Mouse (Mus musculus): ENCODE measurements around the gene C1rb. TPM values are rescaled to one million over a fixed set of nuclear protein-coding genes. Genes with fewer than 3 reads are reported as not detected.
"Not testable (repeated sequence)": the region's sequence is repeated elsewhere in the genome, so short reads cannot be mapped to it uniquely, and the experiment has no call there.

C1rb gene
- total RNA-seq, 2 experiments from 2014 or later: 0.15 to 0.18 TPM

DNA sequence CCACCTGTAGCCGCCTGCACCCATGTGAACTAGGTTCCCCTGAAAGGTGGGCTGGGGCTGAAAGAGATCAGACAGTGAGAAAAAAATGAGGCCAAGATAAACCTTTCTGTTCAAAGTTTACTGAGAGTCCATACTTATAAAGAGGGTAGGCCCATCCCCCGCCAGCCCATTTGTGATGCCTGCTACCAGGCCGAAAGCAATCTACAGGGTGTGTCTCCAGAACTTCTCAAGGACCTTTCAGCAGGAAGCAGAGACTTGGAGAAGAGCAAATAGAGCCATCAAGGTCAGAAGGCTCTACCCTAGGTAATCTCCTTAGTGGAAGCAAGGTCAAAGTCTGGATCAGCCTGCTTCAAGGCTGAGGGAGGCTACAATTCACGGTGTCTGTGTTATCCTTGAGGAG is 31.9 kb downstream of the C1rb start:
- DNase-seq: no peak

GRCm38 (mm10) chr6:124625612-124626011 is 55.5 kb downstream of the C1rb start:
- DNase-seq: no peak

DNA sequence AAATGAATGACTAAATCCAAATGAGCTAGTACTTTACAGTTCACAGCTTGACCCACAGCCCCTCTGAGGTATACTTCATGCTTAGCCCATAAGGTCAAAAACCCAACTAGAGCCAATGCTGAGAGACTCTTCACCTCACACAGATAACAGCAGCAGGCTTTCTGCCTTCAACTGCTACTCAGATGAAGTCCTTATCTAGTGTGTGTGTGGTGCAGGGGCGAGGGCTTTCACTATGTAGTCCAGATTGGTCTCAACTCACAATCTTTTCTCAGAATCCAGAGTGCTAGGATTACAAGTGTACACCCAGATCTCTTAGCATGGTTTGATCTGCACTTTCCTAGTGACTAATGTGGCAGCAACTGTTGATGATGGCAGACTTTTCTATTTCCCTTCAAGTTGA is 56.1 kb downstream of the C1rb start:
- DNase-seq: not testable (repeated sequence)

DNA sequence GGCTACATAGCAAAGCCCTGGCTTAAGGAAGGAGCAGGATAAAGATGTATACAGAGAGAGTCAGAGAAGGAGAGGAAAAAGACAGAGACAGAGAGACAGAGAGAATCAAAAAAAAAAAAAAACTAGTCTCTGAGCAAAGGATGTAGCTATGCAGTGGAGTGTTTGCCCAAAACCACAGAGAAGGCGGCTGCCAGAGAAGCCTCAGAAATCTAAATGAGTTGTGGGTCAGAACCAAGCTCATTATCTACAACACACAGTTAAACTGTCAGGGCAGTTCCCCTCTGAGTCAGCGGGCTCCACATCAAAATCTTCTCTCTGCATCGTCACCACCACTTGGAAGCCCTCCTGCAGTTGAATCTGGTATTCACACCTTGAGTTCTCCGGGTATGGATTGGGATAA is 60.7 kb downstream of the C1rb start:
- no peak for DNase-seq

Other genes starting within 250 kb of the C1rb start
- gene Pex5, start 155.2 kb upstream of the C1rb start, total RNA-seq (2021): 10 to 100 TPM; 60.9 to 64.6 TPM
- gene Clstn3, start 105.5 kb upstream of the C1rb start, total RNA-seq (2021): 100 to 1,000 TPM; 255 to 264 TPM
- gene C1rl, start 77.2 kb upstream of the C1rb start, total RNA-seq (2021): under 1 TPM; 0.13 to 0.15 TPM
- under 1 TPM; 0.51 to 0.72 TPM for gene C1ra, start 57.9 kb upstream of the C1rb start, total RNA-seq (2021)
- gene C1s1, start 27.9 kb upstream of the C1rb start, total RNA-seq (2021): 1 to 10 TPM in 1 of 2 experiments, under 1 TPM in 1; 0.62 to 1.5 TPM
- gene C1s2, start 65.8 kb downstream of the C1rb start, total RNA-seq (2021): under 1 TPM; 0.15 to 0.35 TPM
- 10 to 100 TPM; 27.1 to 33.5 TPM for gene Lpcat3, start 92.7 kb downstream of the C1rb start, total RNA-seq (2021)
- 10 to 100 TPM; 54.3 to 64.9 TPM for gene Emg1, start 141.9 kb downstream of the C1rb start, total RNA-seq (2021)
- gene Phb2, start 142.0 kb downstream of the C1rb start, total RNA-seq (2021): 100 to 1,000 TPM; 114 to 129 TPM
- gene Ptpn6, start 168.4 kb downstream of the C1rb start, total RNA-seq (2021): 1 to 10 TPM; 2.9 to 3.0 TPM
- gene Grcc10, start 171.1 kb downstream of the C1rb start, total RNA-seq (2021): 100 to 1,000 TPM; 337 to 366 TPM
- not detected for gene Gm45234, start 185.7 kb downstream of the C1rb start, total RNA-seq (2021)
- gene Atn1, start 186.2 kb downstream of the C1rb start, total RNA-seq (2021): 100 to 1,000 TPM; 139 to 170 TPM
- 1,000 to 10,000 TPM in 1 of 2 experiments, 100 to 1,000 TPM in 1; 956 to 1,045 TPM for gene Eno2, start 199.4 kb downstream of the C1rb start, total RNA-seq (2021)
- 1 to 10 TPM in 1 of 2 experiments, under 1 TPM in 1; 1.00 to 3.5 TPM for gene Lrrc23, start 209.4 kb downstream of the C1rb start, total RNA-seq (2021)
- 1 to 10 TPM; 2.9 to 3.1 TPM for gene Spsb2, start 238.4 kb downstream of the C1rb start, total RNA-seq (2021)
- gene Tpi1, start 244.0 kb downstream of the C1rb start, total RNA-seq (2021): 100 to 1,000 TPM; 731 to 778 TPM

Data from layer of hippocampus, postnatal 36 days (tissue).